Mouse (Mus musculus): Measurements from ENCODE around the gene As3mt.

Gene As3mt

DNA sequence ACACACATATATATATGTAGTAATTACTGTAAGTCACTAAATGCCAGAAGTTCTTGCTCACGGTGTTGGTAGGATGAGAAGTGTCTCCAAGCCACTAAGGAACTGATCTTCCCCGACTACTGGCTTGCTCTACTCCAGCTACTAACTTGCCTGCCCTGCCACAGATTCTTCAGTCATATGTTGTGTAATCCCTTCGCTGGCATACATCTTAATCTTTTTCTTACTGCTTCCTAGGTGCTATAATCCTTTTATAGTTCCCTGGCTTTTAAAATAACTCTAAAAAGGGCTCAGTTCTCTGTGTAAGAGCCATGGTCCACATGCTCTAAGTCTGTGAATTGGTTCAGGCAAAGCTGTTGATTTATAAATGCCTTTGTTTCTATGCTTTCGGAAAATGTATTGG, 78.4 kb downstream of the As3mt start:
- no peak for DNase-seq (ENCODE audit: low read depth)

DNA sequence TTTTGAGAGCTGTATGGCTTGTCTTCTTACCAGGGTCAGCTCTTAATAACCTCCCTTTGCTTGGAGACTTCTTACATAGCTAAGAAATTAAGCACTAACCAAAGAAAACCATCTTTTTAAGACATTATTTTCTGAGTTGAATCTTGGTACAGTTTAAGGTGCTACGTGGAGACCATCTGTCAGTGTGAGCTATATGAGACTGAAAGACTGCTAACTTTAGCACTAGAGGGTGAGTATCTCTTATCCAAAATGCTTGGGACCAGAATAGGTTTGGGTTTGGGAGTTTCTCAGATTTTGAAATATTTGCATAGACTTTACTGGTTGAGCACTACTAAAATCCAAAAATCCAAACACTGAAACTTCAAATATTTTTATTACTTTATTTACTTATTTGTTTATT, 82.5 kb downstream of the As3mt start:
- DNase-seq (ENCODE audit: low read depth): no peak
